Mouse (Mus musculus) limb, embryonic 14.5 days (tissue): ENCODE measurements around the gene Ubald1. TPM values are rescaled to one million over a fixed set of nuclear protein-coding genes. Genes with fewer than 3 reads are reported as not detected.

Source experiments
- ATAC-seq: fragments of 200-750 bp; cut with Nextera tagmentation; 2 replicates; pipeline ENCODE4 v1.8.0; 2017; ENCODE audit warnings: low read depth, moderate number of reproducible peaks, moderate TSS enrichment; ENCODE audit not compliant: low FRiP score
- DNase-seq: peaks from one replicate; pipeline ENCODE4 v3.0.0-alpha.2; 2015; ENCODE audit warnings: low spot score
- H3K27ac ChIP-seq: fragments of 300-500 bp; sonication (generic); replicated peaks from 2 replicates; pipeline ENCODE4 v1.5.1; 2014; ENCODE audit warnings: low read depth, mild to moderate bottlenecking, low read length, moderate library complexity, mixed read lengths
- H3K27me3 ChIP-seq: fragments of 300-500 bp; sonication (generic); 2 replicates; pipeline ENCODE4 v1.6.1; 2014; ENCODE audit warnings: low read length, mixed read lengths; ENCODE audit not compliant: control insufficient read depth, insufficient read depth
- H3K36me3 ChIP-seq: fragments of 300-500 bp; sonication (generic); 2 replicates; pipeline ENCODE4 v1.6.1; 2014; ENCODE audit warnings: mild to moderate bottlenecking, low read length, moderate library complexity, mixed read lengths; ENCODE audit not compliant: control insufficient read depth, insufficient read depth
- H3K4me1 ChIP-seq: fragments of 300-500 bp; sonication (generic); 2 replicates; pipeline ENCODE4 v1.6.1; 2014; ENCODE audit warnings: antibody characterized with exemption, low read length, mixed read lengths; ENCODE audit not compliant: control insufficient read depth, insufficient read depth
- H3K4me2 ChIP-seq: fragments of 300-500 bp; sonication (generic); replicated peaks from 2 replicates; pipeline ENCODE4 v1.6.1; 2014; ENCODE audit warnings: low read depth, mild to moderate bottlenecking, low read length, moderate library complexity; ENCODE audit not compliant: severe bottlenecking
- H3K4me3 ChIP-seq: fragments of 300-500 bp; sonication (generic); replicated peaks from 2 replicates; pipeline ENCODE4 v1.5.1; 2014; ENCODE audit warnings: low read length
- H3K9ac ChIP-seq: fragments of 300-500 bp; sonication (generic); 2 replicates; pipeline ENCODE4 v1.6.1; 2014; ENCODE audit warnings: mild to moderate bottlenecking, low read depth, low read length, moderate library complexity; ENCODE audit not compliant: severe bottlenecking
- H3K9me3 ChIP-seq: fragments of 300-500 bp; sonication (generic); 2 replicates; pipeline ENCODE4 v1.6.1; 2016; ENCODE audit warnings: low read length; ENCODE audit not compliant: control insufficient read depth
- POLR2A ChIP-seq: fragments of 200-500 bp; IDR thresholded peaks from 2 replicates; pipeline ENCODE4 v1.8.0; 2012; ENCODE audit warnings: inconsistent platforms, mild to moderate bottlenecking, moderate library complexity, borderline replicate concordance; ENCODE audit not compliant: insufficient read depth, insufficient read length; ENCODE audit errors: extremely low read depth
- WGBS: fragments of 180-500 bp; shearing (Covaris S2); extraction: QIAGEN DNeasy Blood & Tissue Kit; methylation state at CpG from one replicate; pipeline ENCODE4 v1.1.7; 2014; 5-methylcytosine and 5-hydroxymethylcytosine counted together
- polyA plus RNA-seq, 2 experiments: library from polyadenylated mRNA; depleted of rRNA in 1 of 2; stranded (reverse) in 1 of 2; unstranded in 1 of 2; fragments of >200 nt; fragmentation: Nextera tagmentation in 1 of 2; extraction: Ambion mirVana in 1 of 2; gene quantifications; 2 replicates each; pipeline versions ENCODE4 v1.2.1 to v1.2.3; 2012 to 2014

The Ubald1 gene
- polyA plus RNA-seq, 2 experiments: 32.5 to 44.3 TPM

DNA sequence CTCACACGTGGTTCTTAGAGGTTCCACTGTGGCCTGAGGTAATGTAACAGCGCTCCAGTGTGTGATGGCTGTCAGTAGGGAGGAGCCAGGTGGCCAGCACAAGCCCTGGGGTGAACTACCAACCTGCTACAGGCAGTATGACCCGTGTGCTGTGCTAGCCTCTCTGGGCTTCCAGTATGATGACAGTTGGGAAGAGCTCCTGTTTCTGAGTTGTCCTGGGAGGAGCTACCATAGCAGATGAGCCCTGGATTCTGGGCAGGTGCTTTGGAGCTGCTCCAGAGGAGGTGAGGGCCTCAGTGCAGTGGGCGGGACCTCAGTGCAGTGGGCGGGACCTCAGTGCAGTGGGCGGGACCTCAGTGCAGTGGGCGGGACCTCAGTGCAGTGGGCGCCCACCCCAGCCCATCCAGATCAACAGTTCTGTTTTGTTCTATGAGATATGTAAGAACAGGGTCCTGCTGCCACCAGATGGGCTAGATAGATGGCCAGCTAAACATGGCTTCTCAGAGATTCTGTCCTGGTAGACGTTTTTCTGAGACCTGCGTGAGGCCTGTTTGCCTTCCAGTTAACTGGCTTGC, 32.0 kb upstream of the Ubald1 start:
- 76% methylated on average over 10 of the region's 10 CpGs for whole genome bisulfite sequencing

DNA sequence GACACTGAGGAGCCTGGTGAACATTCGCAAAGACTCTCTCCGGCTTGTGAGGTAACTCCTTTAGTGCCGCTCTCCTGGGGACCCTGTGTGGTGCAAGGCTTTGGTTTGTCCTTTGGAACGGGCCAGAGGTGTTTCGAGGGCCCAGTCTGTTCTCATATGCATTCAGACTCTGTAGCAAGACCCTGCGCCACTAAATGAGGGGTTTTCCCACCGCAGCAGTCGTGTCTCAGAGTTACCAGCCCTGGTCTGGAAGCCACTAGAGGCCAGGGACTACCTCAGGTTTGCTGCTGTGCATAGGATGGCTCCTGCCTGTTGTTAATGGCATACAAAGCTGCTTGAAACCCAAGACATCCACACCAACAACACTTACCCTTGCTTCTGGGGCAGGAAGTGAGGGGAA, 30.6 kb upstream of the Ubald1 start:
- 97% methylated on average over 8 of the region's 8 CpGs for WGBS
- H3K27ac ChIP-seq: no peak overlapping the region
- ATAC-seq (no peak), DNase-seq (no peak)
- H3K4me1 ChIP-seq: no peaks in the 10 kb centered on the region
- no peak overlapping the region for H3K4me3 ChIP-seq
- no peak for TF ChIP-seq POLR2A
- H3K27me3 ChIP-seq: no peaks in the 10 kb centered on the region
- H3K9ac ChIP-seq: no peak overlapping the region
- peaks cover 69% of the 10 kb centered on the region for H3K36me3 ChIP-seq
- H3K9me3 ChIP-seq: no peaks in the 10 kb centered on the region
- H3K4me2 ChIP-seq: no peak overlapping the region

More for the DNA sequence above, 32.0 kb upstream of the Ubald1 start:
- no peak overlapping the region for H3K4me2 ChIP-seq
- ATAC-seq (no peak), DNase-seq (no peak)
- no peak overlapping the region for H3K4me3 ChIP-seq
- no peak overlapping the region for H3K27ac ChIP-seq
- no peaks in the 10 kb centered on the region for H3K27me3 ChIP-seq
- H3K9ac ChIP-seq: no peak overlapping the region
- no peaks in the 10 kb centered on the region for H3K9me3 ChIP-seq
- H3K36me3 ChIP-seq: peaks cover 81% of the 10 kb centered on the region
- H3K4me1 ChIP-seq: no peaks in the 10 kb centered on the region
- TF ChIP-seq POLR2A: no peak

DNA sequence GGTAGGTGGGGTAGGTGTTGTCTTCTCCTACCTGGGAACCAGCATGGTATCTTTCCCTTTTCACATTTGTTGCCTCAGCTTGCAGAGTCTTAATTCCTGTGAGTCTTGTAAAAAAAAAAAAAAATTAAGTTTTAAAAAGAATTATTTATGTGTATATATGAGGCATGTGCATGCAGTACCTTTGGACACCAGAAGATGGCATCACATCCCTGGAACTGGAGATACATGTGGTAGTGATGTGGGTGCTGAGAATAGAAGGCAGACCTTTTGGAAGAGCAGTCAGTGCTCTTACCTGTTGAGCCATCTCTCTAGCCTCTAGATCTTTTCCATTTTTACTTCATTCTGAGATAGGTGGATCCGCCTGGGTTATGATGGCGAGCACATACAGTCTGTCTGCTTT, 29.6 kb upstream of the Ubald1 start:
- DNase-seq: no peak
- WGBS: 95% methylated on average over 2 of the region's 2 CpGs
- no peak for ATAC-seq
- Histone ChIP-seq H3K4me1 (no peaks in the 10 kb centered on the region), H3K4me2 (no peak overlapping the region), H3K36me3 (peaks cover 61% of the 10 kb centered on the region), H3K4me3 (no peak overlapping the region), H3K27ac (no peak overlapping the region), H3K9ac (no peak overlapping the region), H3K27me3 (no peaks in the 10 kb centered on the region), H3K9me3 (no peaks in the 10 kb centered on the region)
- TF ChIP-seq POLR2A: no peak

DNA sequence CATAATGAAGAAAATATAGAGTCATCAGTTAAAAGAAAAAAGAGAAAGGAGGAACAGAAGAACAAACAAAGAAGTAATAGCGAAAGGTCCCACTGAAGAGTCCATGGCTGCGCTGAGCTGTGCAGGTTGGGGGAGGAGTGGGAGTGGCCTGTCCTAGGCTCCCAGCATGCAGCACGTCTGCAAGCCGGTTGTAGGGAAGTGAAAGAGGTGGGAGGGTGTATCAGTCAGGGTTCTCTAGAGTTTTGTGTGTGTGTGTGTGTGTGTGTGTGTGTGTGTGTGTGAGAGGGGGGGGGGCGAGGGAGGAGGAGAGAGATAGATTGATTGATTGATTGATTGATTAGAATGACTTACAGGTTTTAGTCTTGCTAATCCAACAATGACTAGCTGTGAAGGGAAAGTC, 27.9 kb upstream of the Ubald1 start:
- no peaks in the 10 kb centered on the region for H3K27me3 ChIP-seq
- WGBS: 63% methylated on average over 5 of the region's 5 CpGs
- no peak for TF ChIP-seq POLR2A
- H3K9me3 ChIP-seq: no peaks in the 10 kb centered on the region
- no peak overlapping the region for H3K4me2 ChIP-seq
- H3K27ac ChIP-seq: no peak overlapping the region
- ATAC-seq (no peak), DNase-seq (no peak)
- no peak overlapping the region for H3K4me3 ChIP-seq
- H3K36me3 ChIP-seq: peaks cover 47% of the 10 kb centered on the region
- H3K4me1 ChIP-seq: no peaks in the 10 kb centered on the region
- no peak overlapping the region for H3K9ac ChIP-seq

DNA sequence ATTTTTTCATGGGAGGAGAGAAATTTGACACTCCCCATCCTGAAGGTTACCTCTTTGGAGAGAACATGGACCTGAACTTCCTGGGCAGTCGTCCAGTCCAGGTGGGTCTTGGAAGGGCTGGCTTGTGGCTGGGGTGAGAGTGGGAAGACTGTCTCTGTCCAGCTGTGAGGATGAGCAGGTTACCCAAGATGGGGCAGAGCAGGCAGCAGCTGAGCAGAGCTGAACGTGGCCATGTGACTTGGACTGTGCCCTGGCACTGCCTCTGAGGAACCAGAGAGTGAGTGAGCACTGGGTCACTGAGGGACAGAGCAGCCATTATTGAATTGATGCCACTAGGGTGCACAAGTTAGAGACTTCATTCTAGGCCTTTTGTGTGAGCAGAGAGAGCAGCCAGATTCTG, 27.3 kb upstream of the Ubald1 start:
- no peak for TF ChIP-seq POLR2A
- Histone ChIP-seq H3K36me3 (peaks cover 41% of the 10 kb centered on the region), H3K27me3 (no peaks in the 10 kb centered on the region), H3K4me3 (no peak overlapping the region), H3K27ac (no peak overlapping the region), H3K9me3 (no peaks in the 10 kb centered on the region), H3K9ac (no peak overlapping the region), H3K4me1 (no peaks in the 10 kb centered on the region), H3K4me2 (no peak overlapping the region)
- ATAC-seq: no peak
- WGBS: 62% methylated on average over 2 of the region's 2 CpGs
- DNase-seq: no peak

DNA sequence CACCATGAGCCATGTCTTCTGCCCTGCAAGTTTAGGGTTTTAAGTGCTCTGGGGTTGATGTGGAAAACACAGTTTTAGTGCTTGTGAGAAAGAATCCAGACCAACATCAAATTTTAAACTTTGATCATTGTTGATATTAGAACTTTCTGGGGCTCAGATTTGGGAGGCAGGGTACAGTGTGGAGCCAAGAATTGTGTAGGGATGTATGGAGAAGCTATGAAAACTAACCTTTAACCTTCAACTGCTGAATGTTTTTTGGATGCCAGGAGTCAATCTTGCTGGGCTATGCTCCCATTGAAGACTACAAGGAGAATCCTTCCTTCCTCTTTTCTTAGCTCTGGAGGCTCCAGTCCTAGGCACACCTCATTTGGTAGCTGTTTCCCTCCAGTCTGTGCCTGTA, 26.4 kb upstream of the Ubald1 start:
- no peak overlapping the region for H3K9ac ChIP-seq
- ATAC-seq (no peak), DNase-seq (no peak)
- no peaks in the 10 kb centered on the region for H3K9me3 ChIP-seq
- H3K4me3 ChIP-seq: no peak overlapping the region
- no peak overlapping the region for H3K4me2 ChIP-seq
- H3K4me1 ChIP-seq: no peaks in the 10 kb centered on the region
- no peak overlapping the region for H3K27ac ChIP-seq
- no peaks in the 10 kb centered on the region for H3K27me3 ChIP-seq
- peaks cover 33% of the 10 kb centered on the region for H3K36me3 ChIP-seq
- TF ChIP-seq POLR2A: no peak
